Mouse (Mus musculus) erythroid progenitor cell, adult 5-6 weeks (primary cell): ENCODE measurements at regions not wholly inside any gene's neighbourhood (a gene's known extent, or its start where the extent isn't known, plus 50 kb on each side); places are given as distances from the start of the nearest gene placed in this dataset.

Experiments
- ATAC-seq: replicated peaks from 2 replicates; pipeline ENCODE4 v1.8.0; 2016; ENCODE audit warnings: moderate number of reproducible peaks, mild to moderate bottlenecking, moderate TSS enrichment, inconsistent platforms; ENCODE audit not compliant: poor library complexity, low FRiP score, severe bottlenecking

DNA sequence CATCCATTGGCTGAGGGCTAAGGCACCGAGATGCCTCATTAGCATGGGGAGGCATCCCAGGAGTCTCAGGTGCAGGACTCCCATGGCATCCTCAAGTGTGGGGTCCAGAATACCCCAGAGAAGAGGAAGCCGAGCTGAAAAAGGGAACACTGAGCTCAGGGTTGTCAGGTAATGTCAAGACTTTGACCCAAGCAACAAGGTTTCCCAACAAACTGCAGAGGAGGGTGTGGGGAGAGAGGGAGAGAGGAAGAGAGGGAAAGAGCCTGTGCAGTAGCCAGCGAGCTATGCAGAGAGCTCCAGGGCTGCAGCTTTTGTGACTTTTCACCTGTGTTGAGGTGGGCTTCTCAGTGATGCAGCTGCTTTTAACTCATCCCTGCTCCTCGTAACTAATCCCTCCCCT is 85.7 kb upstream of the Prok2 start:
- ATAC-seq = no peak

DNA sequence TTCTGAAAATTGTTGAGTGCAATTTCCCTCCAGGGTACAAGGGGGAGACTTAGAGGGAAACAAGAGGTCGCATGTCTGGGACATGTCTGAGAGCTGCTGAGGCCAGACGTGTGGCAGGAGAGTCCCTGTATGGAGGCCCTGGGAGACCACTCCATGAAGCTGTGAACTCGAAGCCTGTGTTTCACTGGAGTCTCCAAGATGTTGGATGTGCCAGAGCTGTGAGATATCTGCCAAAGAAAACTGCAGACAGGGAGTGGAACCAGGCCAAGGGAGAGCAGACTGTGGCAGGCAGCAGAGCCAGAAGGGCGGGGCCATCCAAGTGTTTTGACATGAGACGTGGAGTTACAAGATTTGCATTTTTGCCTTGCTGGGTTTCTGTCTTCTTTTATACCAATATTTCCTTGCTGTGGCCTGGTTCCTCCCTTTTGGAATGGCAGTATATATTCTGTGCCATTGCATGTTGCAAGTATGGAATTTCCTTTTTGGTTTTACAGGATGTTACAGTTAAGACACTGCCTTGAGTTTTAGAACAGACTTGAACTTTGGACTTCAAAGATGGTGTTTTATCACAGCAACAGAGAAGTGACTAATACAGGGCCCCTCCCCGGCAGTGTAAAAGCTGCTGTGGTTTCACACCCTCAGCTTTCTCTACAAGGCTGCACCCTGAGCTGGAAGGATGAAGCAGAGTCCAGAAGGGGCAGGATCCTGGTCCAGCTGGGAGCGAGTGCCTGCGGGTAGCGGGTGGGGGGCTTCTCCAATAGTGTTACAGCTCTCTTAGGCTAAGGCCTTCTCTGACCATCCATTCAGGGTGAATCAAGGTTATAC is 85.0 kb upstream of the Prok2 start:
- no peak for ATAC-seq

DNA sequence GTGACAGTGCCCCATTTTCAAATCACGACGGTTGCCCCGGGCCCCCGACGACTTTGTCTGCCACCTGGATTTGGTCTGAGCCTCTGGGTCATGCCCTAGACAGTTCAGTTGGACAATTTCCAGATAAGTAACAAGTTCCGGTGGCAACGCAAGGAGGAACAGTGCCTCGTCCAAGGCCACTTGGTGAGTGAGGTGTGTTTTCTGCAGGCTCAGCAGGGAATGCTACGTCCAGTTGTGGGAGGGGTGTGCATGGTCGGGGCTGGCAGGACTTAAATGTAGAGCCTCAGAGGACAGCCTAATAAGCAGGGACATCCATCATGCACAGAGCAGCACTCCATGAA is 78.7 kb upstream of the Prok2 start:
- no peak for ATAC-seq

DNA sequence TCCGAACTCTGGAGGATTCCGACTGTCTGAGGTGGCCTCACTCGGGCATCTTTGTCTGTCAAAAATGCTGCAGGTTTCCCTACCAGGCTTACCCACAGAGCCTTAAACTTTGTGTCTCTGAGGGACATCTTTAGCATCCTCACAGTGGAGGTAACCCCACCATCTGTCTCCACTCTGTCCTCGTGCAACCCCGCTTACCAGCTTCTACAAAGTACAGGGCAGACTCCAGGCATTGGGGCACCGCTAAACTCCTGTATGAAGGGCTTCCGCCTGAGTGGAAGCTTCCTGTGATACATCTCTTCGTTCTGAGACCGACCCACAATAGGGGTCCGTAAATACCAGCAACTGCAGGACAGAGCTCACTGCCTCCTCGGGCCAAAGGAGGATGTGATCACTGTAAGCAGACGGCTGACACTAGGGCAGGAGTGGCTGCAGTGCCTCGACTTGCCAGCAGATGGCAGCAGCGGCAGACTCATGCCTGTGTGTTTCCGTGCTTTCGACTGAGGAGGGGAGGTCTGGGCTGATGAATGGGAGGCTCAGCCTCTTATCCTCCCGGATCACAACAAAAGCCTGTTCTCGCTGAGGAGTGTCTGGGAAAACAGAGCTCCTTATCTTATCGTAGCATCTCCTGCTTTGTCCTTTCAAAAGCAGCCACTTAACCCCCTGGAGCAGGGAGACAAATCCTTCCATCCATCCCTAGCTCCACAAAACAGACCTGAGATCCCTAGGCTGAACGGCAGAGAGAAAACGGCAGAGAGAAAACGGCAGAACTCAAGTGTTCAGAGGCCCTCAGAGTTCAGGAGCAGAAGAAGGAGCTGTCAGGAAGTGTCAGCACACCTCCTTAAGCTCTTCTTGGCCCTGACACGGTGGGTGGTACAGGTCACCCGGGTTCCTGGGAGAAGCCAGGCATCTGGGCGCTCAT is 78.1 kb upstream of the Prok2 start:
- ATAC-seq = peak; percentile 70

DNA sequence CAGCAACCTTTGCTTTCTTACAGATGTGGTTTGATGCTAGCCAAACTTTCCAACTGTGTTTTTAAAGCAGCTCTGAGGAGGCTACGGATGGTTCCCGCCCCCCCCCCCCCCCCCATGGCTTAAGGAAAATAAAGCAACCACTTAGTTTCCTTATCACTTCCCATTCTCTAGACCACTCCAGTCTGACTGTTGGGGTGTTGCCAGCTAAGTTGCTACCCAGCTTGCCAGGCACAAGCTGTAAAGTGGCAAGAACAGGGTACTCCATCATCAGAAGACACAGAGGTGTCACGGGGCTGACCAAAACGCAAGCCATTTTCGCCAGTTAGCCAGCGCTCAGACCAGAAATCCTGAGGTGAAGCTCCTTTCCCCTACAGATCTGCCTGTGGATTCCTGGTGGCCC is 74.7 kb upstream of the Prok2 start:
- no peak for ATAC-seq

DNA sequence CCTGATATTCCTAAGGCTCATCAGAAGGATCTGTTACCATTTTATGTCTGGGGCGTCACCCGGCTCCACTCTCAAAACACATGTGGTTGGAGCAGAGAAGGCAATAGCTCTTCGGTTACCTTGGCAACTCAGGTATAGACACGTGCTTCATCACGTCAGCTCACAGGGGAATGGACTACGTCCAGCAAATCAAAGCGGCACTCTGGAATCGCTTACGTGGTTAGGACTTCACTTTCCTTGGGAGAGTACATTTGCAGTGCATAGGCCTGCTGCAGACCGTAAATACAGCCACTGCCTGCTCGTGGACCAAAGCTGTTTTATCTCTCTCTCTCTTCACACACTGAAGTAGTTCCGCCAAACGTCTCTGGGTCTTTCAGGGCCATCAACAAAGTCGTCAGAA is 74.1 kb upstream of the Prok2 start:
- no peak for ATAC-seq

DNA sequence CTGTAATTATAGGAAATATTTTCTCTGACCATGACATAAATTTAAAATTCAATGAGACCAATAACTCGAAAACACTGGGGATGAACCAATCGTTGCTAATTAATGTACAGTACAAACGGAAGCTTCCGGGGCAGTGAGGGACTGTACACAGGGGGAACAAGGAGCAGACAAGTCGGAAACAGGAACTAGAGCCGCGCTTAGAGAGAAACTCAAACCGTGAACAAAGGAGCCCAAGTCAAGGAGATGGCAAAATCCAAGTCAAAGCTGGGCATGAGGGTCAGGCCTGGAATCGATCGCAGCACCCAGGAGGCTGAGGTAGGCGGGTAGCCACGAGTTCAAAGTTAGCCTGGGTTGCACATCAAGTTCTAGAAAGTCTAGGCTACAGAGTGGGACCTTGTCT is 70.2 kb upstream of the Prok2 start:
- ATAC-seq = no peak

DNA sequence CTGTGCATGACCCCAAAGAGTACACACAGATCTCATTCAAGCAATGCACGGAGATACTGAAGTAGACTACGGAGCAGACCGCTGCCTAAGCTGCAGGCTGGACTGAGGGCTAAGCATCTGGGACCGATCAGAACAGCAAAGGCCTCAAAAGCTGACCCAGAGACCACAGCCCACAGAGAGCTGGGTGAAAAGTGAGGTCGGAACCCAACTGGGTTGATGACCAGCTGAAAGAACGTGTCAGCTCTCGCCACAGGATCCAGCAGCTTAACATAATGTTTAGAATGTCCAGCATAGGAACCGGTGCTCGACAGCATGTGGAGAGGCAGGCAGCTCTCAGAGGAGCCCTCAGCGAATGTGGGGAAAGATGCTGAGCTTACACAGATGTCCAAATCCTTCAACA is 67.4 kb upstream of the Prok2 start:
- no peak for ATAC-seq

DNA sequence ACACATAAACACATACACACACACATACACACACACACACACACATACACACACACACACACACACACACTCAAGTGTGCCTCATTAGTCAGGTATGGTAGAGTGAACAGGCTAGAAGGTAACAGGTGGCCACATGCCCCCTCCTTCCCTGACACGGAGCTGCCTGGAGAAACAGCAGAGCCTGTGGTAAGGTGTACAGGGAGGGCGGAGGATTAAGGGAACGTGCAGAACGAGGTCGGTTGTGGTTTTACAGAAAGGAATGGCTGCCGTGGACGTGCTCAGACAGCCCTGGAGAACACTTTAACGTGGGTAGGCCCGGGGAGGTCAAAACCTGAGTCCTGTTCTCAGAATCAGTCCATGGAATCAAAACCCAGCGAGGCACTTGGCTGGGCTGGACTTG is 66.2 kb upstream of the Prok2 start:
- ATAC-seq = no peak

DNA sequence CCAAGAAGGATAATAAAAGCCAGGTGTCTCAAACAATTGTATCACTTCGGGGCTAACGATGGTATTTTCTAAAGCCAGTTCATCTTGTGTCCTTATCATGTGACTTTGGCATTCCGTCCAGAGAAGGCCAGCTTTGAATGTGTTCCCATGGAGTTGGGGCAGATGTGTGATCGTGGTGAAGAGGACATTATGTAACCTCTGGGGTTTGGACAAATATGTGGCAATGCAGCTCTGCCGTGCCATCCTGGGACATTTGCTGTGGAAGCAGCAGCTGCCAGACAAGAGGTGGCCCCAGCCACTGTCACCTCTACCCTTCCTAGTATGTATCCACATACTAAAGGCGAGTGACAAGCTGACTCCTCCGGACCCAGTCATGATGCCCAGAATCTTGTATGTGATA is 60.8 kb upstream of the Prok2 start:
- ATAC-seq = no peak

DNA sequence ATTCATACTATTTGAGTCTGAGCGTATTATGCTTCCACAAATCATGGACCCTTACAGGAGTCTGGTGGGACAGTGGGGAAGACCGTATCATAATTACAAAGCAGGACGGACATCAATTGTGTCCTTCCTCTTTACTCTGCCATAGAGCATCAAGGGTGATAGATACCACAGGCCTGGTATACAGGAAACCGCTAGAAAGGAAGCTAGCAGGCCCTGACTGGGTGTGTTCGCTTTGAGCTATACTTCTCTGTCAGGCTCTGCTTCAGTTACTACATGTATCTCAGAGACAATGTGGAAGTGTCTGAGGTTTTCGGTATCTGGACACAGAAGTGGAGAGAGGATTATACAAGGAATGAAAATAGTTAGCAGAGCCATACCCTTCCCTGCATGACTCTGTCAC is 59.0 kb upstream of the Prok2 start:
- no peak for ATAC-seq

DNA sequence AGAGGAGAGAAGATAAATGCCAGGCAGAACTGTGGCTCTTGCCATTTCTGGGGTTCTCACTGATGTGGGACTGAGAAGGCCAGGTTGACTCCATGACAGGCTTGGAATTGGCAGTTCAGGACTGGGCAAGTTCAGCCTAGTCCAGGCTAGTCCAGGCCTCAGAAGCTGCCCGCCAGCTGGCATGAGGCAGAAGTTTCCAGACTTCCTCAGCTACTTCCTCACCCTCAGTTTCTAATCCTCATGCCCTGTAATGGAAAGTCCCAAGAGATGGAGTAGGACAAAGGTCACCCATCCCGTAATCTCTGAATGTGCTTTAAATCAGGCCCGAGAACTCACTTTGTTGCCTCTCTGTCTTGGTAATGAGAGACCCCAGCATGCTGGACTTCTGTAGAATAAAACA is 58.6 kb upstream of the Prok2 start:
- no peak for ATAC-seq

DNA sequence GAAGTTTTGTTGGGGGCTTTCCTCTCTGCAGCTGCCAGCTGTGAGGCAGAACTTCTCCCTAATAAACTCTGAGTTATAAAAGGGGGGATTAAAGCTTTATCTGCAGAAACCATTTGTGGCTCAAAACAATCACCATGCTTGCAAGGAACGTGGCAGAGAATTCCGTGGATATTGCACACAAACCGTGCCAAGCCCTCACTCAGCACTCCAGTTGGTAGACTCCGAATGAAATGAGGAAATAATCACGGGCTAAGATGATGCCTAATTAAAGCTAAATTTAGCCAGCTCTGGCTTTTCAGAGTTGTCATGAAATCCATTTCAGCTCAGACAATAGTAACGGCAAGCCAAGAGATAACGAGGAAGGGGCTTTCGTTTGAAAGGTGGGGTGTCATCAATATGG is 58.1 kb upstream of the Prok2 start:
- no peak for ATAC-seq

DNA sequence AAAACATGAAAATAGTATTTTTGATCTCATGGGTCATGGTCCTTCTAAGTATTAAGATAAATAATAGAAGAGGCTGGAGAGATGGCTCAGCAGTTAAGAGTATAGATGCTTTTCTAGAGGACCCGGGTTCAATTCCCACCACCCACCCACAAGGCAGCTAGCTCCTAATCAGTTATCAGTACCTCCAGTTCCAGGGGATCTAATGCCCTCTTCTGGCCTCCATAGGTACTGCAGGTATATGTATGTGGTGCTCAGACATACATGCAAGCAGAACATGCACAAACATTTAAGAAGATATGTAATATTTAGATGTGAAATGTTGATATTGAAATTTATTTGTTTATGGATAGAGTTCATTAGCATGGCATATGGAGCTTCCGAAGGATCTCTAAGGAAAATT is 56.8 kb upstream of the Prok2 start:
- no peak for ATAC-seq
